Comparison of ENCODE assay signal across 27 mouse cellular contexts in the genomic region with DNA sequence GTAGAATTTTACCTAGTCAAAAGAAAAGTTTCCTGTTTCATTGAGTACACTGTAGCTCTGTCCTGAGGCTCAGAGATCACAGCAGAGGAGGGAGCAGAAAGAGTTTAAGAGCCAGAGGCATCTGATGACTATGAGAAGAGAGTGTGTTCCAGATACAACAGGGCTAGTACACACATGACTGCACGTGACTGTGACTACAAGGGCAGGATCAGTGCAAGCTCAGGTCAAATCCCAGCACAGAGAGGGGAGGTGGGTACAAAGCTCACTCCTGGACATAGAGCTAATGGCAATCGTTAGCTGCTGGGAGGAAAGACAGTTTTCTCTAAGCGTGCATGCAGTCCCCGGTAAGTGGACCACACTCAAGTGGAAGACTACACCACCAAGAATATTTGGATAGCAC. TPM values are rescaled to one million over a fixed set of nuclear protein-coding genes. Genes with fewer than 3 reads are reported as not detected.
A peak's percentile ranks its signal among the peaks of the same experiment; 100 is the strongest.
DNase-seq lines count a peak whose midpoint lies in the region; ATAC-seq lines count a peak whose summit lies in the region.
"Had no signal": no experiment of that assay in that cellular context is flagged by ENCODE, and none has a peak within 500 bp of the region (broad histone marks: within the 10 kb centered on the region; RNA-seq: fewer than 3 reads in every experiment).

No protein-coding gene starts in this region.

- no peak for ATAC-seq in kidney, embryonic 14.5 days (ENCODE audit: low FRiP score, low TSS enrichment)
- ATAC-seq in kidney, embryonic 15.5 days (replicated peaks; ENCODE audit: low FRiP score) = 0 out of 2 replicates have a peak, but pooled peaks have one; percentile 48
- ATAC-seq: forebrain, embryonic 14.5 days; inflammation-experienced regulatory T-cells, adult 6 months had no signal

- no peak overlapping the region for H3K27ac ChIP-seq in kidney, embryonic 14.5 days (ENCODE audit: low read depth, low read length)
- H3K27ac ChIP-seq in kidney, embryonic 15.5 days = no peak overlapping the region
- H3K27ac ChIP-seq: embryonic facial prominence, embryonic 15.5 days; heart, adult 2 months; heart, embryonic 13.5 days; hindbrain, embryonic 13.5 days; layer of hippocampus, adult 2 months; limb, embryonic 13.5 days; neural tube, embryonic 12.5 days had no signal

- H3K36me3 ChIP-seq in kidney, embryonic 14.5 days (ENCODE audit: control insufficient read depth, insufficient read depth, low read length) = no peaks in the 10 kb centered on the region
- H3K36me3 ChIP-seq in kidney, embryonic 15.5 days = no peaks in the 10 kb centered on the region
- H3K36me3 ChIP-seq: embryonic facial prominence, embryonic 15.5 days; heart, embryonic 13.5 days; hindbrain, embryonic 13.5 days; limb, embryonic 13.5 days; neural tube, embryonic 12.5 days had no signal

- H3K27me3 ChIP-seq in kidney, embryonic 14.5 days (ENCODE audit: control insufficient read depth, insufficient read depth, low read length) = no peaks in the 10 kb centered on the region
- H3K27me3 ChIP-seq in kidney, embryonic 15.5 days = no peaks in the 10 kb centered on the region
- H3K27me3 ChIP-seq: embryonic facial prominence, embryonic 15.5 days; heart, embryonic 13.5 days; hindbrain, embryonic 13.5 days; limb, embryonic 13.5 days; neural tube, embryonic 12.5 days had no signal

- H3K9ac ChIP-seq in kidney, embryonic 14.5 days (ENCODE audit: low read depth, low read length) = no peak overlapping the region
- no peak overlapping the region for H3K9ac ChIP-seq in kidney, embryonic 15.5 days
- H3K9ac ChIP-seq: embryonic facial prominence, embryonic 15.5 days; heart, embryonic 13.5 days; hindbrain, embryonic 13.5 days; limb, embryonic 13.5 days; neural tube, embryonic 12.5 days had no signal

- H3K4me1 ChIP-seq in kidney, embryonic 14.5 days (ENCODE audit: control insufficient read depth, insufficient read depth, low read length) = peaks cover 4% of the 10 kb centered on the region; the same call in 1 of the 2 replicates
- H3K4me1 ChIP-seq in kidney, embryonic 15.5 days = peaks cover 8% of the 10 kb centered on the region; the same call in 1 of the 2 replicates
- H3K4me1 ChIP-seq: embryonic facial prominence, embryonic 15.5 days had no signal

- no peak overlapping the region for H3K4me2 ChIP-seq in kidney, embryonic 14.5 days (replicated peaks; ENCODE audit: low read depth, low read length)
- H3K4me2 ChIP-seq in kidney, embryonic 15.5 days = no peak overlapping the region
- H3K4me2 ChIP-seq: embryonic facial prominence, embryonic 15.5 days; heart, embryonic 13.5 days; hindbrain, embryonic 13.5 days; limb, embryonic 13.5 days; neural tube, embryonic 12.5 days had no signal

- H3K9me3 ChIP-seq in kidney, embryonic 14.5 days (ENCODE audit: control insufficient read depth, low read length) = no peaks in the 10 kb centered on the region
- no peaks in the 10 kb centered on the region for H3K9me3 ChIP-seq in kidney, embryonic 15.5 days (replicated peaks)
- H3K9me3 ChIP-seq: embryonic facial prominence, embryonic 15.5 days; heart, embryonic 13.5 days; hindbrain, embryonic 13.5 days; limb, embryonic 13.5 days; neural tube, embryonic 12.5 days had no signal

- H3K4me3 ChIP-seq in kidney, embryonic 14.5 days (ENCODE audit: low read length) = no peak overlapping the region
- no peak overlapping the region for H3K4me3 ChIP-seq in kidney, embryonic 15.5 days (replicated peaks)
- H3K4me3 ChIP-seq: embryonic facial prominence, embryonic 15.5 days; heart, adult 2 months; heart, embryonic 13.5 days; hindbrain, embryonic 13.5 days; layer of hippocampus, adult 2 months; limb, embryonic 13.5 days; neural tube, embryonic 12.5 days had no signal

- DNase-seq in kidney, adult 11 months = peak; percentile 56
- DNase-seq in kidney, adult 18-20 months = peak; percentile 23
- peak; percentile 71 to 72 for DNase-seq in kidney, postnatal 36 days
- DNase-seq in thymus, postnatal 4 days = no peak
- DNase-seq in thymus, postnatal 0 days (ENCODE audit: low spot score) = no peak
- no peak for DNase-seq in urinary bladder, postnatal 4 days (ENCODE audit: low spot score in 2 of 2)
- DNase-seq: adrenal gland, postnatal 36 days; cerebellum, adult 9-11 months; gastrocnemius, postnatal 14 days; heart, adult 2 months; heart, postnatal 36 days; lung, adult 18-20 months; lung, postnatal 14 days; midbrain, embryonic 14.5 days; retina, postnatal 1 day; right cerebral cortex, postnatal 25 days; spleen, adult 18-20 months had no signal

- 67% methylated on average over 4 of the region's 4 CpGs for whole genome bisulfite sequencing in kidney, embryonic 14.5 days
- WGBS in kidney, embryonic 15.5 days = 69% methylated on average over 4 of the region's 4 CpGs

RNA-seq across cellular contexts. Expression of a gene that starts 37.6 kb away (rescaled TPM):
- polyA plus RNA-seq in kidney, embryonic 14.5 days (2014; fragmentation: Nextera tagmentation; extraction: Ambion mirVana) = 9.7 and 13.7 TPM in 2 replicates
- 15.2 and 16.2 TPM in 2 replicates for polyA plus RNA-seq in kidney, embryonic 15.5 days (2015; fragmentation: Nextera tagmentation; extraction: Ambion mirVana)
- 6.3 and 7.0 TPM in 2 replicates for polyA plus RNA-seq in thymus, postnatal 0 days (2015; fragmentation: Nextera tagmentation; extraction: Ambion mirVana)

Comparison
In these comparisons a context has a peak if more than half of its experiments do, and no peak if none do; other contexts are left out.
1. DNase-seq: peak in kidney, adult 11 months (single experiment), kidney, adult 18-20 months (single experiment) and kidney, postnatal 36 days (2 of 2); none in thymus, postnatal 4 days (single experiment), thymus, postnatal 0 days (single experiment) and urinary bladder, postnatal 4 days (0 of 2).